Mouse (Mus musculus) cortical plate, adult 2 months (tissue): ENCODE measurements around the gene Dhdds. TPM values are rescaled to one million over a fixed set of nuclear protein-coding genes. Genes with fewer than 3 reads are reported as not detected.

Source experiments
- H3K27ac ChIP-seq: fragments of 200-500 bp; 2 replicates; pipeline ENCODE4 v1.5.1; 2012; ENCODE audit warnings: low read length, control low read depth, inconsistent platforms; ENCODE audit not compliant: insufficient read depth
- H3K4me1 ChIP-seq: fragments of 200-500 bp; 2 replicates; pipeline ENCODE4 v1.6.1; 2011; ENCODE audit warnings: low read length; ENCODE audit not compliant: control insufficient read depth, insufficient read depth
- H3K4me3 ChIP-seq: fragments of 200-500 bp; 2 replicates; pipeline ENCODE4 v1.5.1; 2011; ENCODE audit warnings: mild to moderate bottlenecking, low read length, control low read depth; ENCODE audit not compliant: insufficient read depth
- CTCF ChIP-seq: fragments of 200-500 bp; IDR thresholded peaks from 2 replicates; pipeline ENCODE4 v1.5.1; 2011; ENCODE audit warnings: mild to moderate bottlenecking, control low read depth, low read length; ENCODE audit not compliant: insufficient read depth; ENCODE audit errors: extremely low read depth
- POLR2A ChIP-seq: fragments of 200-500 bp; IDR thresholded peaks from 2 replicates; pipeline ENCODE4 v1.6.1; 2011; ENCODE audit warnings: mild to moderate bottlenecking, low read length, control low read depth; ENCODE audit not compliant: insufficient read depth; ENCODE audit errors: extremely low read depth
- polyA plus RNA-seq: library from polyadenylated mRNA; depleted of rRNA; stranded (reverse); fragments of >200 nt; gene quantifications from 2 replicates; pipeline ENCODE4 v1.2.3, GENCODE M21; 2012

Gene Dhdds
- polyA plus RNA-seq, 1 experiment, result 66.2 TPM

DNA sequence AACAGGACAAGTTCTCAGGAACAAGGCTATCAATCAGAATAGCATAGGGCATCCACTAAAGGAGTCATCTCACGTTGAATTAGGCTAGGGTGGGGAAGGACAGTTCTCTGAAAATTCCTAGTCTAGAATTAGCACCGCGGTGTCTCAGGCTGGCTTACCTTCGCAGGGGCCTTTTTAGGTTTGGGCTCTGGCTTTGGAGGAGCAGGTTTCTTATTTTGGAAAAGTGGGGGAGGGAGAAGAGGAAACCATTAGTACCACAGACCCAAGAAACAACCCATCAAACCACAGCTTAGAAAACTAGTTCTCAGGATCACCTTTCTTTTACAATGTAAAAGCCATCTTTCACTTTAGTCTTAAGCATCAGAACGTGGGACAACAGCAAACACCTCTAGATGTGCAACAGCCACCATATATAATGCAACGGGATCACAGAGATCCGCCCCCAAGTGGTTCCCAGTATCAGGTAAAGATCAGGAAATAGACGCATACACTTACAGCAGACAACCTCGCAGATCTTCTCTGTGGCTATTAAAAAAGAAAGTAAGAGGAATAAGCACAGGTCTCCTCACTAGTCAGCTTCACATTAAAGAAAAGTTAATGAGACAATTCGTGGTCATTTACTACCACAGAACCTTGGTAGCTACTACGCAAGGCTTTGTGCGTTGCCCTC is 34.3 kb downstream of the Dhdds start:
- Histone ChIP-seq H3K27ac (peak overlapping the region; percentile 67), H3K4me3 (peak overlapping the region; percentile 59), H3K4me1 (peaks cover 2% of the 10 kb centered on the region; the same call in 1 of the 2 replicates)
- no peak for TF ChIP-seq POLR2A
- no peak for TF ChIP-seq CTCF

DNA sequence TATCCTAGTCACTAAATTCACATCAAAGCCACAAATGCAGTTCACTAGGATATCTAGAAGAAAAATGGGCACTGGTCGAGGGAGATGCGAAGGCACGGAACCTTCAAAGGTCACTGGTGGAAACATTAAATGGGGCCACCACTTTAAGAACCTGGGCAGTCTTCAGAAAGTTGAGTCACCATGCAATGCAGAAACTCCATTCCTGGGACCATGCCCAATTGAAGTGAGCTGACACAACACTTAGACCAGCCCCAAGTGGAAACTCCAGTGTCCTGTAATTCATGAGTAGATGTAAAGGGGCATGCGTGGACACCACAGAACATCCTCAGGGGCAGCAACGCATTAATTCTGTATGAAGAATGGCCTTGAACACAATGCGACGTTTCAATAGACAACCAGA is 38.2 kb downstream of the Dhdds start:
- H3K27ac ChIP-seq, result no peak overlapping the region
- no peak for TF ChIP-seq POLR2A
- no peak for TF ChIP-seq CTCF
- no peak overlapping the region for H3K4me3 ChIP-seq
- H3K4me1 ChIP-seq, result peaks cover 2% of the 10 kb centered on the region; the same call in 1 of the 2 replicates

- no peaks in the 10 kb centered on the region for H3K4me1 ChIP-seq
- no peak for TF ChIP-seq POLR2A
- TF ChIP-seq CTCF, result no peak
- no peak overlapping the region for H3K4me3 ChIP-seq
- no peak overlapping the region for H3K27ac ChIP-seq
These were observed 41.8 kb downstream of the Dhdds start for GRCm38 (mm10) chr4:133958884-133959283.

DNA sequence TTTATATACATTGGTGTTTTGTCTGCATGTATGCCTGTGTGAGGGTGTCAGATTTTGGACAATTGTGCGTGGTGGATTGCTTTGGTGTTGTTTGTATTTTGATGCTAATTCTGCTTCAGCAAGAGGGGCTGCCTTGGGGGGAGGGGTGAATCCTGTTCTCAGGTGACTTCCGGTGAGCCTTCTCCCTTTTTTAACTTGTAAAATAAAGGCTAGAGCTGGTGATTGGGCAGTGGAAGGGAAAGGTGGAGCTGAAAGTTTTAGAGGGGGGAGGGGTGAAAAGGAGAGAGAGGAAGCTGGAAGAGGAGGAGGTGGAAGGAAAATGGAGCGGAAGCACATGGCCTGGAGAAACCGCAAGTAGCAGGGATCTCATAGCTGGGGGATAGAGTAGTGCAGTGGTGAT is 44.4 kb downstream of the Dhdds start:
- Histone ChIP-seq H3K27ac (no peak overlapping the region), H3K4me3 (no peak overlapping the region), H3K4me1 (no peaks in the 10 kb centered on the region)
- TF ChIP-seq CTCF (no peak), POLR2A (no peak)

DNA sequence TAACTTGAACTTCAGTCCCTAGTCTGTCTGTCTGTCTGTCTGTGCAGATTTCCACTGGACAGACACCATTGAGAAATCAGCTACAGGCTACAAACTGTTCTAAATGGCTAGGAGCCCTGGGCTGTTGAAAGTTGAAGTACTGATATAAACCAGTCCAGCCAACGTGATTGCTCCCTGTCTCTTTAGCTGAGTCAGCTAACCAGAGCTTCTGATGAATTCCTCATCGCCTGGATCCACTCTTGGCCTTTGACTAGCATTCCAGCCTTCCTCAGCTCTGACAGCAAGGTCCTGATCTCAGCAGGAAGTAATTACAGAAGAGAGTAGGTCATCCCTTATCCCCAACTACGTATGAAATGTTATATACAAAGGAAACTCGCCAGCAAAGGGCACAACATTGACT is 54.0 kb downstream of the Dhdds start:
- Histone ChIP-seq H3K4me1 (no peaks in the 10 kb centered on the region), H3K4me3 (no peak overlapping the region), H3K27ac (no peak overlapping the region)
- TF ChIP-seq CTCF (no peak), POLR2A (no peak)

DNA sequence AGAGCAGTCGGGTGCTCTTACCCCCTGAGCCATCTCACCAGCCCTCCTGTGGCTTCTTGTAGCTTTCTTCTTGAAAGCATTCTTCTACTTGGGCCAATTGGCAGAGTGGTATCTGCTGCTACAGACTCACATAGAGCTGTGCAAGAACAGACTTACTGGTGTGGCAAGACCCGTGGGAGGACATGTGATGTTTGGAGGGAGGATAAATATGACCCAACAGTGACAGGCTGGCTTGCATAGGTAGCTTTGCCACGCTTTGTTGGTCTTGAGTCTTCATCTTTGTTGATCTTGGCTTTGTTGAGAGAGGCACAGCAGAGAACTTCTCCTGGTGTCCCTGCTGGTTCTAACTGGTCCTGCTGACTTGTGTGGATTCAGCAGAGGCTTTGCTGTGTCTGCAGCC is 56.9 kb downstream of the Dhdds start:
- Histone ChIP-seq H3K4me3 (no peak overlapping the region), H3K4me1 (no peaks in the 10 kb centered on the region), H3K27ac (no peak overlapping the region)
- TF ChIP-seq POLR2A, result no peak
- no peak for TF ChIP-seq CTCF

DNA sequence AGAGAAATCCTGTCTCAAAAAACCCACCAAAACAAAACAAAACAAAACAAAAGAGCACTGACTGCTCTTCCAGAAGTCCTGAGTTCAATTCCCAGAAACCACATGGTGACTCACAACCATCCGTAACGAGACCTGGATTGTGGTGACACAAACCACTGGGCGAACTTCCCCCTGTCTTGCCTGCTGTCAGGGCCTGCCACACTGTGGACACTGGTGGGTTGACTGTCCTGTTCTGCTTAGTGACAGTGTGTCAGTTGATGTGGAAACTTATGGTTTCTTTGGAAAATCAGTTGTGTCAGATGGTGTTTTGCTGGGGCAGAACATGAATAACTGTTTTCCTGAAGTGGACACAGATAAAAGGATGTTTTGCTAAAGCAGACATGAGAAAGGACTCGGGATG is 58.0 kb downstream of the Dhdds start:
- no peak overlapping the region for H3K27ac ChIP-seq
- no peaks in the 10 kb centered on the region for H3K4me1 ChIP-seq
- H3K4me3 ChIP-seq, result no peak overlapping the region
- no peak for TF ChIP-seq POLR2A
- no peak for TF ChIP-seq CTCF

DNA sequence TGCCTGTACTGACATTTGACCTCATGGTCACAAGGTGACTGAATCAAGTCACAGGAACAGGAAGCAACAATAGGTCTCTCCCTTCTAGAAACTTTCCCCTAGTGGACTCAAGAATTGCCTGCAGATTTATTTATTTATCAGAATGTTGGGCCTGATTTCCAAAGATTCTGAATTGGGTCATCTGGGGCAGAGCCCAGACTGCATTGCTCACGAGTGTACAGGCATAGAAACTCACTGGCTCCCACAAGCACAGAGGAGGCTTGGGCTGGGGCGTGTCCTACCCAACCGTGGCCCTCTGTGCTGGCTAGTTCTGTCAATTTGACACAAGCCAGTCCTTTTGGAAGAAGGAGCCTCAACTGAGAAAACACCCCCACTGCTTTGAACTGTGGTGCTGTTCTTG is 59.1 kb downstream of the Dhdds start:
- no peak overlapping the region for H3K4me3 ChIP-seq
- no peak overlapping the region for H3K27ac ChIP-seq
- H3K4me1 ChIP-seq, result no peaks in the 10 kb centered on the region
- no peak for TF ChIP-seq POLR2A
- TF ChIP-seq CTCF, result no peak

DNA sequence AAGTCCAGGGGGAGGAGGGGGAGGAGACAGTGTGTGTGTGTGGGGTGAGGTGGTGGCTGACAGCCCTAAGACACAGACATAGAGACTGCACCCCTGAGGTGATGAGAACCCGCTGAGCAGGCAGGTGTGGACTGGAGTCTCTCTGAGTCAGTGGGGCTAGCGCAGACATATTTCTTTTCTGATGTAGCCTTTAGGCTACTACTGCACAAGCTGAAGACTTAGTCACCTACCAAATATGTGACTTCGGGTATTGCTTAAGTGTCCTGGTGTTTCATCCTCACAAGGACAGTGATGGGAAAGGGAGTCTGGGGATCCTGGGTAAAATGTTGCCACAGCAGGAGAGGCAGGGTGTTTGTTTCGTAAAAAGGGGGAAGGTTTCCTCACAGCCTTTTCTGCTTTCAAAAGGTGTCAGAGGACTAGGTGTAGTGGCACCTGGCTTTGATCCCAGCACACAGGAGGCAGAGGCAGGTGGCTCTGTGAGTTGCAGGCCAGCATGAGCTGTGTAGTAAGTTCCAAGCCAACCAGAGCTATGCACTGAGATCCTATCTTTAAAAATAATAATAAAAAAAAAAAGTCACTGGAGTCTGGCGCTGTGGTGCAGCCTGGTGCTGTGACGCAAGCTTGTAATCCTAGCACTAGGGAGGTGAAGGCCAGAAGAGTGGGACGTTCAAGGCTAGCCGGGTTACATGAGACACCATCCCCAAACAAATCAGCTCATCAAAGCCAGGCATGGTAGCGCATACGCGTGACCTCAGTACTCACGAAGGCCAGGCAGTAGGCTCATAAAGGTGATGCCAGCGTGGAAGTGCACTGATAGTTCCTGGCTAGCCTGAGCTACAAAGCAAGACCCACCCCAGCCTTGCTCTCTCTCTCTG is 60.1 kb downstream of the Dhdds start:
- Histone ChIP-seq H3K4me1 (no peaks in the 10 kb centered on the region), H3K4me3 (no peak overlapping the region), H3K27ac (no peak overlapping the region)
- TF ChIP-seq POLR2A (no peak), CTCF (no peak)

DNA sequence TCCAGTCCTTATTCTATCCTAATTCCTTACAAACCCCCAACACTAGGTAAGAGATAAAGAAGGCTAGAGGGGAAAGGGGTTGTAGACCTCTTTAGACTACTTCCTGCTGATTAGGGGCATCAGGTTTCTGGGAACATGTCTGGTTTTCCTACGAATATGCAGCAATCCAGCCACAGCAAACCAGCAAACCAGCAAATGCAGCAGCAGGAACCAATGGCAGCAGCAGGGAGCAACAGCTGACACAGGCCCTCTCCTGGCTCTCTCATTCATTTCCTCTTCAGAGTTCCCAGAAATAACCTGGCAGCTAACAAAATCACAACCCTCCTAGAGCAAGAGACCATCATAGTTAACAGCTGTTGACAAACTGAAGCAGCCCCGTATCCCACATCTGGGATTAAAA is 62.6 kb downstream of the Dhdds start:
- Histone ChIP-seq H3K4me3 (no peak overlapping the region), H3K4me1 (no peaks in the 10 kb centered on the region), H3K27ac (no peak overlapping the region)
- no peak for TF ChIP-seq POLR2A
- no peak for TF ChIP-seq CTCF
